Mouse (Mus musculus) T-helper 17 cell (primary cell): Measurements from ENCODE around the gene 2310050C09Rik.

Source experiments
- in situ Hi-C, 2 experiments: fragments of 300-600 bp; cut with MboI, MseI; formaldehyde crosslinking; loops; 1 replicate in 1 of 2; 2 replicates in 1 of 2; pipeline ENCODE4 v1.15.1; 2025; ENCODE audit warnings: high pct_unique_total_duplicates in 2 of 2

2310050C09Rik gene

DNA sequence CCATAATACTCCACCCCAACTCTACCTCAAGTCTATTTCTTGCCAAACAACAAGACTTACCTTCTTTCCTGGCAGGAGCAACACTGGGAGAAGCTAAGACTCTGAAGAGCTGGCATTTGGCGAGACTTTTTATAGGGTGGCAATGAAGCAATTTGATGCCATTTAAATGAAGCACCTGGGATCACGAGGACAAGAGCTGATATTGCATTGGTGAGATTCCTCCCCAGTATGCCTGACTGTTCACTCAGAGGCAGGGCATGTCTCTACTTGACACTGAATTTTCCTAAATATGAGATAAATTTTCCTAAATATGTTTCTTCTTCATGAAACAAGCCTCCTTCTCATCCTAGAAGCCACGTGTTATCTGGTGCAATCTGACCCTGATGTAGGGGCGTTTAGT is at the start of gene 2310050C09Rik:
TSS of gene 2310050C09Rik (minus strand) at position 101 of the 400 bp plus-strand sequence.
- in situ Hi-C loops = no loop called here

DNA sequence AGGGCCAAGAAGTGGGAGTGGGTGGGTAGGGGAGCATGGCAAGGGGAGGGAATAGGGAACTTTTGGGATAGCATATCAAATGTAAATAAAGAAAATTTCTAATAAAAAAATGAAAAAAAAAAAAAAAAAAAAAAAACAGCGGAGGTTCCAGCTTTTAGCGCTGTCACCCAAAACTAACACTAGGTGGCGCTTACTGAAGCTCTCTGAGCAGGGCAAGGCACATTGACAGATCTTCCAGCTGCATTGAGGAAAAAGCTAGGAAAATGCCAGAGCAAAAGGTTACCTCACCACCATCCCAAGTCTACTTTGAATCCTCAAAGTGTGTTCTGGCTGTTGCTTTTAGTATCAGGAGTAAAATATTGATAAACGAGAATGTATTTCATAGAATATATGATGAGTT is 37.6 kb upstream of the 2310050C09Rik start:
- in situ Hi-C loops = loop anchor here in 1 of 2 experiments (10.0 kb wide), 1 partner anchor 587 kb away; no protein-coding TSS in a partner anchor

DNA sequence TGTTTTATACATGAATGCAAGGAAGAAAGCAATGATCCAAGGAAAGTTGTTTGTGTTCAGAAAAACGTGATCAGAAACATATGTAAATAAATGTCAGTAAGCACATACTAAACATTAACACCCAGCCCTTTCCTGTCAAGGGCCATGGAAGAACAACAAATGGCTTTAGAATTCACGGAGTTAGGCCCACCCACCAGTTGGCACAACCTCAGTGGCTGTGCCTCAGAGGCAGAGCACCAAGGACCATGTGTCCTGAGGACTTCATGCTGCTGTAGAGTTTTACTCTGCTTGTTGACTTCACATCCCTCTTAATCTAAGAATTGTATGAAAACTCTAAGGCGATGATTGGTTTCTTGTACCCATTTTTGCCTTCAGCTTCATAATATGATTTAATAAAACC is 35.2 kb upstream of the 2310050C09Rik start:
- in situ Hi-C loops = loop anchor here in 1 of 2 experiments (10.0 kb wide), 1 partner anchor 590 kb away; no protein-coding TSS in a partner anchor

DNA sequence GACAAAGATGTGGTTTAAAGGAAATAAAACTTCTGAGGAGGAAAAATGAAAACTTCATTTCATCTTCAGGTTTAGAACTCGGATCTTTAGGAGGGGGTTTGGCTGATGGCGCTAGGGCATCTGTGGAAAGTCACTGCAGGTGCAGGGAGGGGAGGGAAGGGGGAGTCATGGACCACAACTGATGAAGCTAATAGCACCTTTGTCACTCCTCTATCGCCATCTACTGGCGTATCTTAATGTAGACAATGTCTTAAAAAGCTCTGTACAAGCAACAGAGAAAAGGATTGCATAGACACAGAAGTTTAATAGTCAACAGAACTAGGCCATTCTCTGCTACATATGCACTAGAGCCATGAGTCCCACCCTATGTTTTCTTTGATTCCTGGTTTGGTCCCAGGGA is 33.6 kb upstream of the 2310050C09Rik start:
- in situ Hi-C loops = loop anchor here in 1 of 2 experiments (10.0 kb wide), 1 partner anchor 591 kb away; no protein-coding TSS in a partner anchor

DNA sequence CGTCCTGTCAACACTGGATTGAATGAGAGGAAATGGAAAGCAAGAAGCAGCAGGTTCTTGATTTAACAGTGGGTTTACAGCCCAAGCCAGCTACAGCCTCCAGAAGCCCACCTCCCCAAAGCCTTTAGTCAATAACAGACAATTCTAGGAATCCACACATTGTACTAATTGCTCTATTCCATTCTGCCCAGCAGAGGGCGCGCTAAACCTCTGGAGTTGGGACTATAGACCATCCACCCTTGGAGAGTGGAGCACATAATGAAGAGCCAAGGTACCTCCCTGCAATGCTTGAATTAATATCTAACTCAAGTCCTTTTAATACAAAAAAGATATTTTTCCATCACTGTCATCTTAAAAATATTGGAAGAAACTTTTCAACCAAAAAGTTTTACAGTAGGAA is 33.0 kb upstream of the 2310050C09Rik start:
- in situ Hi-C loops = loop anchor here in 1 of 2 experiments (10.0 kb wide), 1 partner anchor 592 kb away; no protein-coding TSS in a partner anchor

DNA sequence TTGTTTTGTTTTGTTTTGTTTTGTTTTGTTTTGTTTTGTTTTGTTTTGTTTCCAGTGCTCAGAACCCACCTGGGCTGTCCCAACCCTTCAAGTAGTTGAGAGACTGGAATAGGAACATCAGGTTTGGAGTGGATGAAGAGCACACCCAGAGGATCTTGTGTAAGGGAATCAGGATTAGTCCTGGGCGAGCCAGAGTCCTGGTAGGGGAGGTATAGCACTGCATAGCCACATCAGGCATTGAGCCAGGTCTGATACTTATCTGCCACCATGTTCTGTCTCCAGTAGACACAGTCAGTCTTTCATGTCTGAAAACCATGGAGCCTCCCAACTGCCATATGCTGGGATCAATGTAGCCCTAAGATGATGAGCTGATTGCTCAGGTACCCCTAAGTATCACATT is 24.5 kb upstream of the 2310050C09Rik start:
- in situ Hi-C loops = no loop called here

DNA sequence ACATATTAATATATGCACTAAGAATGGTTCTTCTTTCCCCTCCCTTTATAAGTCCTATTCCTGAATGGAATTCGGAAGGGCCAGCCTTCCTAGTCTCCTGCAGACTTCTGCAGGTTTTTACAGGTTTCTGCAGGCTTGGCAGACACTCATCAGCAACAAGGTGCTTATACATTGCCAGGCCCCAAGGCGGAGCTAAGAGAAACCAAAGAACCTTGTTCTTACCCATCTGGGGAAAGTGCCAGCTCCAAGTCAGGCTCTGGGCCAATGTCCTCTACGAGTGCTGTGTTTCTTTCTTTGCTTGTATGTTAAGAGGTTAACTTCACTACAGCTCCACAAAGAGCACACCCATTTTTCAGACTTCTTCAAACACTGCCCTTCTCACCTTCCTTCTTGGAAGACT is 24.0 kb upstream of the 2310050C09Rik start:
- in situ Hi-C loops = no loop called here

DNA sequence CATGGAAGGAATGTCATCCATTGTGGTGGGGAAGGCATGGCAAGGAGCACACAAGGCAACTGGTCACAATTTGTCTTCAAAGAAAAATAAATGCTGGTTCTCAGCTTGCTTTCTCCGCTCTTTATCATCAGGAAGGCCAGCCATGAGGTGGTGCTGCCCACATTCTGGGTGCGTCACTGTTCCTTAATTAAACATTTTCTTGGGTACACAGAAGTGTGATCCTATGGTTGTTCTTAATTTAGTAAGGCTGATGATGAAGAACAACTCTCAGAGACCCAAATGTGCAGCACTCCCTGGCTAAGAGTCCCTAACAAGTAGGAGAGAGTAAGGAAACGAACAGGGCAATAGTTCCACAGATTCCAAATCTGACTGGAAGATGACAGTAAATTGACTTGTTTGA is 4.2 kb upstream of the 2310050C09Rik start:
- in situ Hi-C loops = no loop called here

DNA sequence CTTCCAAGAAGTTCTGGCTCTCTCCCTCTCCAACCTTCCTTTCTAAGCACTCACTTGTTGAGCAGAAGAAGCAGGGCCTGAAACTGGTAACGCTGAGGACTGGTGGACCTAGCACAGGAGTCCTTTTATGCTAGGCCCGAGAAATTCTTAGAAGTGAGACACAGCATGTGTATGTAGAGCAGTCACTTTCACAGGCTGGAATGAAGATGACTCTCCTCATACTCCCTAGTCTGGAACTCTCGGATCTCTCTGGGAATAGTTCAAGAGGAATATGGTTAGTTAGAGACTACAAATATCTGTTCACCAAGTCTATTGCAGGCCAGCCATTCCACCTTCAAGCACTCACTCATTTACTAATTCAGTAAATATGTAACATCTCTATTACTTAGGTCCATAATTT is 18.8 kb downstream of the 2310050C09Rik start, which contains the start of gene Lce1l:
TSS of gene Lce1l (minus strand) at position 101 of the 400 bp plus-strand sequence.
- in situ Hi-C loops = no loop called here

DNA sequence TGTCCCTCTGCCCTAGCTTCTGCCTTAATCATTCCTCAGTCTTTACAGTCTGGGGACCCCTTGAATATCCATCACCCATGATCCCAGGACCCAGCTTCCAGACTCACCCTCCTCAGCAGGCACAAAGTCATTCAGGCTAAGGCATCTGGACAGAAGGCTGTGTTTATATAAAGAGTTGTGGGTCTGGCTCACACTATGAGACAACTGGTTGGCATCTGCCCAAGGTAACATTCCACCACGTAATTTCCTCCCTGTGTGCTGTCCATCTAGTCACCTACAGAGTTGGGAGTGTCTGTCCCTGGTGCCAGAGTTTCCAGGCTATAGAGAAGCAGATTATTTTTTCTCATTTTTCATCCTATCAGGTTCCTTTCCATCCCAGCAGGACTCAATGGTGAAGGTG is 42.9 kb downstream of the 2310050C09Rik start, which contains the start of gene Kprp:
TSS of gene Kprp (minus strand) at position 140 of the 400 bp plus-strand sequence.
- in situ Hi-C loops = no loop called here

DNA sequence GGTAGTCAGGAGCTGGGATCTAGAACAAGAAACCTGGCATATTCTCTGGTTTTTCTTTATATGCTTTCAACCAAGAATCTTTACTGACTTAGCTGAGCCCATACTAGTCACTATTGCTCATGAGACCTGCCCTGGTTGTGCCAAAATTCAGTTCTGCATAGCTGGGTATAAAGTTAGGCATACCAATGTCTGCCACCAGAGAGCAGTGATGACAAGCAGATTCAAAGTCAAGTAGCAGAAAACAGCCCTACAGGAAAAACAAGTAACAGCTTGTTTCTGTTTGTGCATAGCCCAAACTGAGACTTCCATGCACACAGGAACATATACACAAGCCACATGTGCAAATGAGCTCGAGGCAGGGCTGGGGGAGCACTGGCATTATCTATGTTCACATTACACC is 44.2 kb downstream of the 2310050C09Rik start:
- in situ Hi-C loops = no loop called here
